Mouse (Mus musculus): ENCODE measurements around the gene Il5.
A peak's percentile ranks its signal among the peaks of the same experiment; 100 is the strongest.

DNA sequence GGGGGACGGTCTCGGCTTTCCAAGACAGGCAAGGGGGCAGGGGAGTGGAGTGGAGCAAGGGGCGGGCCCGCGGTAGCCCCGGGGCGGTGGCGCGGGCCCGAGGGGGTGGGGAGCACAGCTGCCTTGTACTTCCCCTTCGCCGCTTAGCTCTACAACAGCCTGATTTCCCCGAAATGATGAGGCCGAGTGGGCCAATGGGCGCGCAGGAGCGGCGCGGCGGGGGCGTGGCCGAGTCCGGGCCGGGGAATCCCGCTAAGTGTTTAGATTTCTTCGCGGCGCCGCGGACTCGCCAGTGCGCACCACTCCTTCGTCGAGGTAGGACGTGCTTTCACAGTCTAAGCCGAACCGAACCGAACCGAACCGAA is 49.1 kb downstream of the Il5 start, which contains the start of gene Irf1:
- TF ChIP-seq POLR2A (IDR thresholded peaks at IDR 0.05; ENCODE audit: control insufficient read depth, extremely low read depth, insufficient read depth, low read length, poor library complexity) (peak; percentile 55; the same call in 1 of the 2 replicates), CTCF (IDR thresholded peaks at IDR 0.05; ENCODE audit: borderline replicate concordance, control insufficient read depth, extremely low read depth, insufficient read depth, low read length, poor library complexity) (no peak)

All from thymus, adult 2 months (tissue).